Comparison of ENCODE assay signal across 8 mouse cellular contexts in the genomic region with DNA sequence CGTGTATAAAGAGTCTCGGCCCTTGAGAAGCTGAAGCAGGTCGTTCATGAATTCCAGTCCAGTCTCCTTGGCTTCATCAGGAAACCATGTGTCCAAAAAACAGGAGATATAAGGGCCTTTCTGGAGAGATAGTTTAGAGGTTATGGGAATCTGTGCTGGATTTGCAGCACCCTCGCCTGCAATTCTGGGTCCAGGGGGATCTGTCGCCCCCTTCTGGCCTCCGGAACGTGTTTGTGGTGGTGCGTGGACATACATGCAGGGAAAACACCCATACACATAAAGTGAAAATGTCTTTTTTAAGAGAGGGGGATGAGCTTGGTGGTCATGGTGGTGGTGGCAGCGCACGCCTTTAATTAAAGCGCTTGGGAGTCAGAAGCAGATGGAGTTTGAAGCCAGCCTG. TPM values are rescaled to one million over a fixed set of nuclear protein-coding genes. Genes with fewer than 3 reads are reported as not detected.
DNase-seq lines count a peak whose midpoint lies in the region; ATAC-seq and TF ChIP-seq lines count a peak whose summit lies in the region.

No protein-coding gene starts in this region.

- TF ChIP-seq EP300 in ES-Bruce4 (IDR thresholded peaks at IDR 0.05; ENCODE audit: insufficient read depth, low read depth, low read length): no peak

- intact Hi-C loops in heart, postnatal 14 days (cut with DNase I): loop anchor here (5.0 kb wide), 1 partner anchor 56 kb away; a partner anchor contains a TSS

- peak overlapping the region; percentile 83; the same call in 1 of the 2 replicates for H3K9ac ChIP-seq in ES-Bruce4 (ENCODE audit: low read depth, poor library complexity, severe bottlenecking)
- no peak overlapping the region for H3K9ac ChIP-seq in embryonic facial prominence, embryonic 14.5 days (ENCODE audit: low read depth, low read length)

- TF ChIP-seq CTCF in ES-Bruce4 (IDR thresholded peaks at IDR 0.05; ENCODE audit: low read depth, low read length): peak; percentile 88

- no peaks in the 10 kb centered on the region for H3K27me3 ChIP-seq in ES-Bruce4 (ENCODE audit: control insufficient read depth, insufficient read depth, low read length, poor library complexity, severe bottlenecking)
- H3K27me3 ChIP-seq in embryonic facial prominence, embryonic 14.5 days (replicated peaks; ENCODE audit: control insufficient read depth, insufficient read depth, low read length): no peaks in the 10 kb centered on the region

- H3K36me3 ChIP-seq in ES-Bruce4 (ENCODE audit: control insufficient read depth, insufficient read depth, low read length, poor library complexity, severe bottlenecking): no peaks in the 10 kb centered on the region
- H3K36me3 ChIP-seq in embryonic facial prominence, embryonic 14.5 days (ENCODE audit: control insufficient read depth, insufficient read depth, low read length): no peaks in the 10 kb centered on the region

- 68% methylated on average over 11 of the region's 11 CpGs for WGBS in embryonic facial prominence, embryonic 14.5 days

- DNase-seq in heart, postnatal 4 days: peak; percentile 33
- no peak for DNase-seq in heart, postnatal 14 days
- DNase-seq in embryonic facial prominence, embryonic 14.5 days (ENCODE audit: low spot score): no peak
- no peak for DNase-seq in frontal cortex, postnatal 36 days (ENCODE audit: low spot score in 2 of 2)
- no peak for DNase-seq in gastrocnemius, adult 18-20 months (ENCODE audit: low spot score)
- DNase-seq in cerebellum, adult 9-10 months: no peak

- peak overlapping the region; percentile 93; the same call in 1 of the 2 replicates for H3K4me2 ChIP-seq in embryonic facial prominence, embryonic 14.5 days (ENCODE audit: low read depth, low read length)

- TF ChIP-seq POLR2A in ES-Bruce4 (IDR thresholded peaks at IDR 0.05; ENCODE audit: insufficient read depth, low read length): no peak

- no peak overlapping the region for H3K27ac ChIP-seq in ES-Bruce4 (ENCODE audit: insufficient read depth, low read length)
- no peak overlapping the region for H3K27ac ChIP-seq in embryonic facial prominence, embryonic 14.5 days (replicated peaks; ENCODE audit: low read depth, low read length)

- H3K4me3 ChIP-seq in ES-Bruce4 (ENCODE audit: low read depth, low read length): no peak overlapping the region
- no peak overlapping the region for H3K4me3 ChIP-seq in embryonic facial prominence, embryonic 14.5 days (ENCODE audit: low read depth, low read length)

- H3K4me1 ChIP-seq in ES-Bruce4 (ENCODE audit: control insufficient read depth, insufficient read depth, low read length): no peaks in the 10 kb centered on the region
- H3K4me1 ChIP-seq in embryonic facial prominence, embryonic 14.5 days (ENCODE audit: control insufficient read depth, insufficient read depth, low read length): peaks cover 15% of the 10 kb centered on the region

- no peak for ATAC-seq in embryonic facial prominence, embryonic 14.5 days (ENCODE audit: low read depth)
- ATAC-seq in megakaryocyte progenitor cell, adult 5-6 weeks (replicated peaks; ENCODE audit: poor library complexity): 0 out of 2 replicates have a peak, but pooled peaks have one; percentile 24

- no peaks in the 10 kb centered on the region for H3K9me3 ChIP-seq in ES-Bruce4 (replicated peaks; ENCODE audit: control insufficient read depth, insufficient read depth, low read length, poor library complexity, severe bottlenecking)
- H3K9me3 ChIP-seq in embryonic facial prominence, embryonic 14.5 days (ENCODE audit: control insufficient read depth, low read length): no peaks in the 10 kb centered on the region

RNA-seq across cellular contexts. Expression of a gene that starts 1.0 kb away (rescaled TPM):
- 10 to 100 TPM; 78.6 to 83.4 TPM for total RNA-seq in heart, postnatal 4 days (2021)
- total RNA-seq in heart, postnatal 14 days (2021): 10 to 100 TPM; 70.7 to 74.7 TPM
- 51.5 and 66.1 TPM in 2 replicates for polyA plus RNA-seq in ES-Bruce4 (2011; ENCODE audit: insufficient read depth, insufficient read length, low read depth, missing spikeins)
- polyA plus RNA-seq in embryonic facial prominence, embryonic 14.5 days (2014; fragmentation: Nextera tagmentation; extraction: Ambion mirVana): 58.2 and 65.6 TPM in 2 replicates
- 92.1 and 94.9 TPM in 2 replicates for total RNA-seq in megakaryocyte progenitor cell, adult 5-6 weeks (2015)
- total RNA-seq in megakaryocyte progenitor cell, adult 5-6 weeks (2017): 50.0 and 52.1 TPM in 2 replicates
- 10 to 100 TPM; 59.4 to 61.0 TPM for total RNA-seq in gastrocnemius, adult 18-20 months (2021)

RNA-seq across cellular contexts. Expression of a gene that starts 6.4 kb away (rescaled TPM):
- not detected for total RNA-seq in heart, postnatal 4 days (2021)
- not detected for total RNA-seq in heart, postnatal 14 days (2021)
- 1.1 TPM in 1 of 2 replicates, not detected in the other for polyA plus RNA-seq in ES-Bruce4 (2011; ENCODE audit: insufficient read depth, insufficient read length, low read depth, missing spikeins)
- polyA plus RNA-seq in embryonic facial prominence, embryonic 14.5 days (2014; fragmentation: Nextera tagmentation; extraction: Ambion mirVana): 0.21 TPM in 1 of 2 replicates, not detected in the other
- total RNA-seq in megakaryocyte progenitor cell, adult 5-6 weeks (2015): not detected in 2 replicates
- total RNA-seq in megakaryocyte progenitor cell, adult 5-6 weeks (2017): not detected in 2 replicates
- not detected for total RNA-seq in gastrocnemius, adult 18-20 months (2021)

RNA-seq across cellular contexts. Expression of a gene that starts 18.1 kb away (rescaled TPM):
- total RNA-seq in heart, postnatal 4 days (2021): not detected
- total RNA-seq in heart, postnatal 14 days (2021): not detected
- not detected in 2 replicates for polyA plus RNA-seq in ES-Bruce4 (2011; ENCODE audit: insufficient read depth, insufficient read length, low read depth, missing spikeins)
- not detected in 2 replicates for polyA plus RNA-seq in embryonic facial prominence, embryonic 14.5 days (2014; fragmentation: Nextera tagmentation; extraction: Ambion mirVana)
- not detected in 2 replicates for total RNA-seq in megakaryocyte progenitor cell, adult 5-6 weeks (2015)
- not detected in 2 replicates for total RNA-seq in megakaryocyte progenitor cell, adult 5-6 weeks (2017)
- under 1 TPM in 1 of 2 experiments, not detected in 1; 0.48 TPM for total RNA-seq in gastrocnemius, adult 18-20 months (2021)

RNA-seq across cellular contexts. Expression of a gene that starts 39.3 kb away (rescaled TPM):
- total RNA-seq in heart, postnatal 4 days (2021): 10 to 100 TPM; 54.0 to 55.5 TPM
- total RNA-seq in heart, postnatal 14 days (2021): 10 to 100 TPM; 33.1 to 38.3 TPM
- 41.4 and 42.1 TPM in 2 replicates for polyA plus RNA-seq in ES-Bruce4 (2011; ENCODE audit: insufficient read depth, insufficient read length, low read depth, missing spikeins)
- polyA plus RNA-seq in embryonic facial prominence, embryonic 14.5 days (2014; fragmentation: Nextera tagmentation; extraction: Ambion mirVana): 47.8 and 59.1 TPM in 2 replicates
- total RNA-seq in megakaryocyte progenitor cell, adult 5-6 weeks (2015): 14.0 and 16.6 TPM in 2 replicates
- 7.4 and 11.7 TPM in 2 replicates for total RNA-seq in megakaryocyte progenitor cell, adult 5-6 weeks (2017)
- total RNA-seq in gastrocnemius, adult 18-20 months (2021): 10 to 100 TPM; 11.4 to 12.5 TPM

RNA-seq across cellular contexts. Expression of a gene that starts 39.4 kb away (rescaled TPM):
- total RNA-seq in heart, postnatal 4 days (2021): 10 to 100 TPM; 91.0 to 99.7 TPM
- total RNA-seq in heart, postnatal 14 days (2021): 10 to 100 TPM; 56.0 to 64.7 TPM
- 164 and 173 TPM in 2 replicates for polyA plus RNA-seq in ES-Bruce4 (2011; ENCODE audit: insufficient read depth, insufficient read length, low read depth, missing spikeins)
- 139 and 162 TPM in 2 replicates for polyA plus RNA-seq in embryonic facial prominence, embryonic 14.5 days (2014; fragmentation: Nextera tagmentation; extraction: Ambion mirVana)
- total RNA-seq in megakaryocyte progenitor cell, adult 5-6 weeks (2015): 82.4 and 115 TPM in 2 replicates
- total RNA-seq in megakaryocyte progenitor cell, adult 5-6 weeks (2017): 96.7 and 97.9 TPM in 2 replicates
- total RNA-seq in gastrocnemius, adult 18-20 months (2021): 10 to 100 TPM; 39.2 to 46.1 TPM
